Mouse (Mus musculus) neural tube, embryonic 15.5 days (tissue): ENCODE data around the gene Ppil1. TPM values are rescaled to one million over a fixed set of nuclear protein-coding genes. Genes with fewer than 3 reads are reported as not detected.

Experiments used
- ATAC-seq: fragments of 200-750 bp; cut with Nextera tagmentation; 2 replicates; pipeline ENCODE4 v1.8.0; 2017; ENCODE audit warnings: mild to moderate bottlenecking, moderate TSS enrichment, moderate library complexity; ENCODE audit not compliant: low FRiP score
- H3K27ac ChIP-seq: fragments of 300-500 bp; sonication (generic); replicated peaks from 2 replicates; pipeline ENCODE4 v1.5.1; 2015; ENCODE audit warnings: mild to moderate bottlenecking, inconsistent platforms
- H3K27me3 ChIP-seq: fragments of 300-500 bp; sonication (generic); replicated peaks from 2 replicates; pipeline ENCODE4 v1.6.1; 2015; ENCODE audit warnings: inconsistent platforms
- H3K36me3 ChIP-seq: fragments of 300-500 bp; sonication (generic); 2 replicates; pipeline ENCODE4 v1.6.1; 2015; ENCODE audit warnings: inconsistent platforms
- H3K4me1 ChIP-seq: fragments of 300-500 bp; sonication (generic); 2 replicates; pipeline ENCODE4 v1.6.1; 2015; ENCODE audit warnings: inconsistent platforms
- H3K4me2 ChIP-seq: fragments of 300-500 bp; sonication (generic); 2 replicates; pipeline ENCODE4 v1.6.1; 2015; ENCODE audit warnings: inconsistent platforms, mild to moderate bottlenecking, moderate library complexity
- H3K4me3 ChIP-seq: fragments of 300-500 bp; sonication (generic); replicated peaks from 2 replicates; pipeline ENCODE4 v1.5.1; 2015; ENCODE audit warnings: mild to moderate bottlenecking, inconsistent platforms
- H3K9ac ChIP-seq: fragments of 300-500 bp; sonication (generic); replicated peaks from 2 replicates; pipeline ENCODE4 v1.6.1; 2015; ENCODE audit warnings: mild to moderate bottlenecking, inconsistent platforms
- H3K9me3 ChIP-seq: fragments of 300-500 bp; sonication (generic); replicated peaks from 2 replicates; pipeline ENCODE4 v1.6.1; 2016; ENCODE audit warnings: inconsistent platforms
- WGBS: fragments of 180-500 bp; shearing (Covaris S2); methylation state at CpG from one replicate; pipeline ENCODE4 v1.1.7; 2015; ENCODE audit warnings: mixed read lengths; 5-methylcytosine and 5-hydroxymethylcytosine counted together
- polyA plus RNA-seq: library from polyadenylated mRNA; unstranded; fragments of >200 nt; fragmentation: Nextera tagmentation; extraction: Ambion mirVana; gene quantifications from 2 replicates; pipeline ENCODE4 v1.2.1, GENCODE M21; 2015

Gene Ppil1
- polyA plus RNA-seq, 1 experiment from 2014 or later, result 106 TPM

DNA sequence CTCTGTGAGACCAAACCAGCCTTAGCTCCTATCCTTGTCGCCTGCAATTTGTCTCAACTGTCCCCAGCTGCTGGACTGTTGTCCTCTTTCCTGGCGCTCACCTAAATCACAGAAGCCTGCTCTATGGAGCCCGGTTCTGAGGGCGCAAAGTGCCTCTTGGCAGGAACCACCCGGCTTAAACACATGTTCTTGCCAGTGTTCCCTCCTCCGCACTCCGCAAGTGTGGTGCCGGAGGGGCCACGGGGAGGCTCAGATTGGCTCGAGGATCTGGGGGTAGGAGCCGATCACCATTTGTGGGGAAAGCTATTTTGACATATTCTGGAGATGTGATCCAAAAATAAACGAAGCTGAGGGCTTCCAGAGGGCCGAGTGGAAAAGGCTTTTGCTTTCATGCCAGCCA, 16.1 kb downstream of the Ppil1 start:
- Histone ChIP-seq H3K36me3 (peaks cover 25% of the 10 kb centered on the region), H3K4me1 (peaks cover 55% of the 10 kb centered on the region), H3K4me3 (no peak overlapping the region), H3K4me2 (no peak overlapping the region), H3K27me3 (no peaks in the 10 kb centered on the region), H3K9me3 (no peaks in the 10 kb centered on the region), H3K9ac (no peak overlapping the region), H3K27ac (no peak overlapping the region)
- WGBS, result 74% methylated on average over 13 of the region's 13 CpGs
- no peak for ATAC-seq

DNA sequence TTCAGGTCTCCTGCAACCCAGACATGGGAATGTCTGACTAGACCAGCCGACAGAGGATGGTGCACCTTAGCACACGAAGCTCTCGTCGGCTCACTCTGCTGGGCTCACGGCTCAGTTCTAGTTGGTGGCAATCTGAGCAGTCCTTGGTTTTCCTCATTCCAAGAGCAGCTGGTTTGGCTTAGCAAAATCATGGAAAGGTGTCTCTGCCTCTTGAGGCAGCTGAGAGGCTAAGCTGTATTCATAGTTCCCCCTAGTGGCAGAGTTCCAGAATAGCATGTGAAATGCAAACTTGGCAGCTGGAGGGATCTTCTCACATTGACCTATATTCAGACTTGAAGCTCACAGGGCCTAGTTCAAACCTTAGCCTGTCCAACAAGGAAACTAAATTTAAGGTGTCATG, 17.4 kb downstream of the Ppil1 start:
- no peak overlapping the region for H3K4me3 ChIP-seq
- no peaks in the 10 kb centered on the region for H3K27me3 ChIP-seq
- no peak overlapping the region for H3K4me2 ChIP-seq
- H3K36me3 ChIP-seq, result peaks cover 21% of the 10 kb centered on the region
- no peak overlapping the region for H3K9ac ChIP-seq
- H3K4me1 ChIP-seq, result peaks cover 48% of the 10 kb centered on the region
- WGBS, result 23% methylated on average over 5 of the region's 5 CpGs
- peak; percentile 58; the same call in 1 of the 2 replicates for ATAC-seq
- H3K9me3 ChIP-seq, result no peaks in the 10 kb centered on the region
- H3K27ac ChIP-seq, result 0 out of 2 replicates have a peak overlapping the region, but pooled peaks have one; percentile 54

- H3K27me3 ChIP-seq, result no peaks in the 10 kb centered on the region
Observed at GRCm38 (mm10) chr17:29245725-29246124, 18.3 kb downstream of the Ppil1 start.

GRCm38 (mm10) chr17:29244912-29245311, 19.1 kb downstream of the Ppil1 start:
- WGBS, result 11% methylated on average over 12 of the region's 12 CpGs
- Histone ChIP-seq H3K27ac (0 out of 2 replicates have a peak overlapping the region, but pooled peaks have one; percentile 45), H3K9ac (0 out of 2 replicates have a peak overlapping the region, but pooled peaks have one; percentile 10), H3K4me1 (peaks cover 40% of the 10 kb centered on the region), H3K4me2 (peak overlapping the region; percentile 19; the same call in 1 of the 2 replicates), H3K4me3 (no peak overlapping the region), H3K27me3 (0 out of 2 replicates have a peak, but pooled peaks cover 4% of the 10 kb centered on the region), H3K36me3 (peaks cover 7% of the 10 kb centered on the region), H3K9me3 (no peaks in the 10 kb centered on the region)
- ATAC-seq, result no peak

More at GRCm38 (mm10) chr17:29245725-29246124, 18.3 kb downstream of the Ppil1 start:
- Histone ChIP-seq H3K9me3 (no peaks in the 10 kb centered on the region), H3K4me1 (peaks cover 40% of the 10 kb centered on the region), H3K27ac (peak overlapping the region; percentile 45; the same call in 1 of the 2 replicates), H3K36me3 (peaks cover 13% of the 10 kb centered on the region), H3K9ac (0 out of 2 replicates have a peak overlapping the region, but pooled peaks have one; percentile 7), H3K4me3 (no peak overlapping the region), H3K4me2 (no peak overlapping the region)
- 32% methylated on average over 7 of the region's 7 CpGs for WGBS
- ATAC-seq, result 0 out of 2 replicates have a peak, but pooled peaks have one; percentile 13

- ATAC-seq, result 0 out of 2 replicates have a peak, but pooled peaks have one; percentile 12
- Histone ChIP-seq H3K27me3 (peaks cover 21% of the 10 kb centered on the region), H3K4me1 (peaks cover 41% of the 10 kb centered on the region), H3K4me3 (peak overlapping the region; percentile 64), H3K27ac (peak overlapping the region; percentile 64), H3K9ac (peak overlapping the region; percentile 64), H3K4me2 (peak overlapping the region; percentile 99), H3K9me3 (no peaks in the 10 kb centered on the region), H3K36me3 (no peaks in the 10 kb centered on the region)
- 1% methylated on average over 23 of the region's 23 CpGs for WGBS
Observed at GRCm38 (mm10) chr17:29238421-29238945, 25.5 kb downstream of the Ppil1 start.

GRCm38 (mm10) chr17:29237772-29238420, 26.1 kb downstream of the Ppil1 start, which contains the start of gene Cpne5:
TSS of gene Cpne5 (minus strand) at chr17:29238167.
- Histone ChIP-seq H3K27me3 (peaks cover 21% of the 10 kb centered on the region), H3K9me3 (no peaks in the 10 kb centered on the region), H3K4me2 (peak within 1 kb of the TSS; percentile 99), H3K4me3 (peak within 1 kb of the TSS; percentile 64), H3K4me1 (peaks cover 36% of the 10 kb centered on the region), H3K27ac (peak within 1 kb of the TSS; percentile 64), H3K9ac (peak within 1 kb of the TSS; percentile 64), H3K36me3 (no peaks in the 10 kb centered on the region)
- ATAC-seq, result peak; percentile 87
- WGBS, result under 1% methylated on average over 69 of the region's 73 CpGs

- no peaks in the 10 kb centered on the region for H3K9me3 ChIP-seq
- H3K4me1 ChIP-seq, result peaks cover 30% of the 10 kb centered on the region
- H3K27ac ChIP-seq, result peak overlapping the region; percentile 64
- no peaks in the 10 kb centered on the region for H3K36me3 ChIP-seq
- peak overlapping the region; percentile 99 for H3K4me2 ChIP-seq
- no peak; the same call in 1 of the 2 replicates for ATAC-seq
- WGBS, result under 1% methylated on average over 31 of the region's 32 CpGs
- H3K9ac ChIP-seq, result peak overlapping the region; percentile 64
- peak overlapping the region; percentile 64 for H3K4me3 ChIP-seq
- H3K27me3 ChIP-seq, result peaks cover 21% of the 10 kb centered on the region
Observed at GRCm38 (mm10) chr17:29237267-29237771, 26.7 kb downstream of the Ppil1 start.

DNA sequence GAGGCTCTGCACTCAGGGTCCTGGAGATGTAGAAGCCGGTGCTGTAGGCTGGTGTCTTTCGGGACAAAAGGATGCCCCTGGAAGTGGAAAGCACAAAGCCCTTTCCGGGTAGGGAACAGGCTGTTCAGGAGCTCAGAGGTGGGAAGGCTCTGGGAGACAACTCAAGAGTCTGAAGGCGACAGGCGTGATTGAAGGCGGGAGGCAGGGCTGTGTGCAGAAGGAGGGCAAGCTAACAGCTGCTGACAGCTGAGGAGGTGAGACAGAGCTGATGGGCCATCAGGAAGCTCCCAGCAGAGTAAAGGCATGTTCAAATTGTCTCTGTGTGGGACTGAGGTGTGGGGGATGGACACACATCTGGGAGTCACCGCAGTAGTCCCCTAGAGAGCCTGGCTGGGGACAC, 27.9 kb downstream of the Ppil1 start:
- H3K27me3 ChIP-seq, result peaks cover 21% of the 10 kb centered on the region
- 71% methylated on average over 7 of the region's 7 CpGs for WGBS
- no peaks in the 10 kb centered on the region for H3K9me3 ChIP-seq
- no peak for ATAC-seq
- no peaks in the 10 kb centered on the region for H3K36me3 ChIP-seq
- H3K4me1 ChIP-seq, result peaks cover 30% of the 10 kb centered on the region
- no peak overlapping the region for H3K9ac ChIP-seq
- peak overlapping the region; percentile 99 for H3K4me2 ChIP-seq
- peak overlapping the region; percentile 64; the same call in 1 of the 2 replicates for H3K4me3 ChIP-seq
- no peak overlapping the region for H3K27ac ChIP-seq

GRCm38 (mm10) chr17:29231109-29231508, 32.9 kb downstream of the Ppil1 start:
- Histone ChIP-seq H3K9ac (no peak overlapping the region), H3K27ac (no peak overlapping the region), H3K36me3 (no peaks in the 10 kb centered on the region), H3K4me2 (no peak overlapping the region), H3K4me1 (peaks cover 8% of the 10 kb centered on the region; the same call in 1 of the 2 replicates), H3K27me3 (peaks cover 11% of the 10 kb centered on the region), H3K9me3 (no peaks in the 10 kb centered on the region), H3K4me3 (no peak overlapping the region)
- WGBS, result 60% methylated on average over 10 of the region's 10 CpGs
- no peak for ATAC-seq

DNA sequence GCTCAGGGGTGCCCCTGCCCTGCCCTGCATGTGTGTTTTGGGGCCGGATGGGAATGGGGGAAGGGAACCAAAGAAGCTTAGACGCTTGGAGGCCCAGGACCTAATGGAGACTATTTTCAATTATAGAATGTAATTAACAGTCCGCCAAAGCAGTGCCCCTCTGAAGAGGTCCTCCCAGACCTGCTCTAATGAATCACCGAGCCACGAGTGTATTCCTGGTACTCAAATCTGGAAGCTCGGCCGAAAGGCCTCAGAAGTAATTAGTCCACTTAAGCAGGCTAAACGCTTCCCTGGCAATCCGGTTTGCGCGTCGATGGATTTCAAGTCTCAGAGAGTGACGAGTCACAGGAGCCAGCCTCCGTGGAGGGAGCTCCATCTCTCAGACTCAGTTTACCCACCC, 43.4 kb downstream of the Ppil1 start:
- WGBS, result 57% methylated on average over 14 of the region's 14 CpGs
- no peak overlapping the region for H3K4me3 ChIP-seq
- 0 out of 2 replicates have a peak overlapping the region, but pooled peaks have one; percentile 48 for H3K27ac ChIP-seq
- H3K36me3 ChIP-seq, result no peaks in the 10 kb centered on the region
- no peaks in the 10 kb centered on the region for H3K27me3 ChIP-seq
- no peak overlapping the region for H3K9ac ChIP-seq
- peaks cover 18% of the 10 kb centered on the region for H3K4me1 ChIP-seq
- no peak overlapping the region for H3K4me2 ChIP-seq
- H3K9me3 ChIP-seq, result no peaks in the 10 kb centered on the region
- ATAC-seq, result 0 out of 2 replicates have a peak, but pooled peaks have one; percentile 18

- no peak overlapping the region for H3K27ac ChIP-seq
- peaks cover 44% of the 10 kb centered on the region for H3K4me1 ChIP-seq
- no peaks in the 10 kb centered on the region for H3K9me3 ChIP-seq
- H3K4me3 ChIP-seq, result no peak overlapping the region
- no peaks in the 10 kb centered on the region for H3K27me3 ChIP-seq
- ATAC-seq, result no peak
- H3K9ac ChIP-seq, result no peak overlapping the region
- H3K4me2 ChIP-seq, result no peak overlapping the region
- 63% methylated on average over 5 of the region's 5 CpGs for WGBS
- no peaks in the 10 kb centered on the region for H3K36me3 ChIP-seq
Observed at GRCm38 (mm10) chr17:29218017-29218416, 46.0 kb downstream of the Ppil1 start.
